In the genomic region with DNA sequence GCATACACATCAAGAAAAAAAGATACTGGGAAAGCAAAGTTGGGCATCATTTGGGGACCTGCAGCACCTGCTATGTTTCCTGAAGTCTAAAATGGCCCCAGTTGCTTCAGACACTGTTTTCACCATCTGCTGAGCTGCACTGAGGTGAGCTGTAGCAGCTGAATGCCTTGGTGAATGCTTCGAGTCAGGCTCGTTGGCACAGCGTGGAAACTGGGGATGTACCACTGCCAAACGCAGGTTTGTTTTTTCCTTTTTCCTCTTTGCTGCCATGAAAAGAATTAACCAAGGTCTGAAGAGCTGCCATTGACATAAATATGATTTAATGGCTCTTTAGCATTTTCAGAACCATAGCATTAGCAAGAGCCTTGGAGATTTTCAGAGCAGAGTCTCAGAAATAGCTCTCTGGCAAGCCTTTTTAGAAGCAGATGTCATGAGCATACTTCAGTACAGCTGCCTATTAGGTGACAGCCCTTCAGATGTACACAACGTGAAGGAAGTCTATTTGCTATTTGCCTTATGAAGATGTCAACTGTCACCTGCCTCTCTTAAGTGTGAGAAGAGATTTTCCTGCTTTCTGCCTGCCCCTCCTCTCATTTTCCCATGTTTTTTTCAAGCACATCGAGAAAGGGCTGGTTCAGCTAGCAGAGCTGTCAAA, we compare ENCODE assay signal across 17 mouse cellular contexts.
DNase-seq lines count a peak whose midpoint lies in the region; ATAC-seq lines count a peak whose summit lies in the region.
"Had no signal": no experiment of that assay in that cellular context is flagged by ENCODE, and none has a peak within 500 bp of the region (broad histone marks: within the 10 kb centered on the region; RNA-seq: fewer than 3 reads in every experiment).

No protein-coding gene starts in this region.

- no peaks in the 10 kb centered on the region for H3K36me3 ChIP-seq in hindbrain, embryonic 15.5 days
- no peaks in the 10 kb centered on the region for H3K36me3 ChIP-seq in hindbrain, embryonic 11.5 days (ENCODE audit: control insufficient read depth, insufficient read depth, low read length)
- H3K36me3 ChIP-seq in midbrain, embryonic 15.5 days (replicated peaks), result no peaks in the 10 kb centered on the region
- H3K36me3 ChIP-seq in midbrain, embryonic 11.5 days (ENCODE audit: control insufficient read depth, insufficient read depth, low read length), result no peaks in the 10 kb centered on the region
- H3K36me3 ChIP-seq: heart, embryonic 12.5 days; limb, embryonic 13.5 days had no signal

- H3K9me3 ChIP-seq in hindbrain, embryonic 15.5 days, result no peaks in the 10 kb centered on the region
- no peaks in the 10 kb centered on the region for H3K9me3 ChIP-seq in hindbrain, embryonic 11.5 days (ENCODE audit: control insufficient read depth, low read length)
- no peaks in the 10 kb centered on the region for H3K9me3 ChIP-seq in midbrain, embryonic 15.5 days
- H3K9me3 ChIP-seq in midbrain, embryonic 11.5 days (ENCODE audit: control insufficient read depth, low read length), result no peaks in the 10 kb centered on the region
- H3K9me3 ChIP-seq: heart, embryonic 12.5 days; limb, embryonic 13.5 days had no signal

- ATAC-seq in hindbrain, embryonic 15.5 days (ENCODE audit: low FRiP score, low read depth), result 0 out of 2 replicates have a peak, but pooled peaks have one; percentile 54
- ATAC-seq in hindbrain, embryonic 11.5 days (ENCODE audit: low FRiP score), result no peak
- ATAC-seq in midbrain, embryonic 15.5 days (replicated peaks), result peak; percentile 71; the same call in 1 of the 2 replicates
- ATAC-seq in midbrain, embryonic 11.5 days (ENCODE audit: low FRiP score), result no peak

- no peak overlapping the region for H3K4me3 ChIP-seq in hindbrain, embryonic 15.5 days
- H3K4me3 ChIP-seq in hindbrain, embryonic 11.5 days (ENCODE audit: low read depth, low read length), result no peak overlapping the region
- H3K4me3 ChIP-seq in midbrain, embryonic 15.5 days, result no peak overlapping the region
- no peak overlapping the region for H3K4me3 ChIP-seq in midbrain, embryonic 11.5 days (ENCODE audit: low read depth, low read length)
- H3K4me3 ChIP-seq: heart, embryonic 12.5 days; limb, embryonic 13.5 days had no signal

- no peak overlapping the region for H3K27ac ChIP-seq in hindbrain, embryonic 15.5 days (replicated peaks)
- H3K27ac ChIP-seq in hindbrain, embryonic 11.5 days (ENCODE audit: low read depth, low read length), result no peak overlapping the region
- H3K27ac ChIP-seq in midbrain, embryonic 15.5 days, result no peak overlapping the region
- H3K27ac ChIP-seq in midbrain, embryonic 11.5 days (ENCODE audit: low read depth, low read length), result no peak overlapping the region
- H3K27ac ChIP-seq: limb, embryonic 13.5 days; macrophage; stomach, postnatal 0 days had no signal

- DNase-seq in cerebellum, postnatal 10 days, result peak; percentile 62 to 64
- no peak for DNase-seq in cerebellum, postnatal 36 days
- DNase-seq in hindbrain, embryonic 11.5 days (ENCODE audit: low spot score), result no peak
- DNase-seq in midbrain, embryonic 11.5 days (ENCODE audit: low spot score, missing footprints), result no peak
- peak; percentile 18 to 28 for DNase-seq in right cerebral cortex, postnatal 10 days (ENCODE audit: low spot score in 2 of 2)
- no peak for DNase-seq in kidney, postnatal 14 days
- DNase-seq: cerebellum, adult 11-12 months; gastrocnemius, postnatal 36 days; heart, postnatal 4 days; kidney, adult 18-20 months; thymus, postnatal 4 days had no signal

- H3K9ac ChIP-seq in hindbrain, embryonic 15.5 days, result no peak overlapping the region
- H3K9ac ChIP-seq in hindbrain, embryonic 11.5 days (ENCODE audit: low read depth, low read length), result no peak overlapping the region
- H3K9ac ChIP-seq in midbrain, embryonic 15.5 days, result no peak overlapping the region
- no peak overlapping the region for H3K9ac ChIP-seq in midbrain, embryonic 11.5 days (ENCODE audit: low read length)
- H3K9ac ChIP-seq: heart, embryonic 12.5 days; limb, embryonic 13.5 days had no signal

- no peaks in the 10 kb centered on the region for H3K4me1 ChIP-seq in hindbrain, embryonic 15.5 days (replicated peaks)
- no peaks in the 10 kb centered on the region for H3K4me1 ChIP-seq in hindbrain, embryonic 11.5 days (replicated peaks; ENCODE audit: control insufficient read depth, insufficient read depth, low read length)
- H3K4me1 ChIP-seq in midbrain, embryonic 15.5 days, result no peaks in the 10 kb centered on the region
- no peaks in the 10 kb centered on the region for H3K4me1 ChIP-seq in midbrain, embryonic 11.5 days (ENCODE audit: control insufficient read depth, insufficient read depth, low read length)
- H3K4me1 ChIP-seq: heart, embryonic 12.5 days; limb, embryonic 13.5 days had no signal

- 60% methylated on average over 6 of the region's 6 CpGs for WGBS in hindbrain, embryonic 15.5 days
- 83% methylated on average over 6 of the region's 6 CpGs for WGBS in hindbrain, embryonic 11.5 days
- WGBS in midbrain, embryonic 15.5 days, result 61% methylated on average over 6 of the region's 6 CpGs
- WGBS in midbrain, embryonic 11.5 days, result 80% methylated on average over 6 of the region's 6 CpGs

- no peaks in the 10 kb centered on the region for H3K27me3 ChIP-seq in hindbrain, embryonic 15.5 days
- H3K27me3 ChIP-seq in hindbrain, embryonic 11.5 days (ENCODE audit: control insufficient read depth, insufficient read depth, low read length), result no peaks in the 10 kb centered on the region
- H3K27me3 ChIP-seq in midbrain, embryonic 15.5 days (replicated peaks), result no peaks in the 10 kb centered on the region
- no peaks in the 10 kb centered on the region for H3K27me3 ChIP-seq in midbrain, embryonic 11.5 days (ENCODE audit: control insufficient read depth, insufficient read depth, low read length)
- H3K27me3 ChIP-seq: heart, embryonic 12.5 days; limb, embryonic 13.5 days had no signal

- no peak overlapping the region for H3K4me2 ChIP-seq in hindbrain, embryonic 15.5 days
- no peak overlapping the region for H3K4me2 ChIP-seq in hindbrain, embryonic 11.5 days (replicated peaks; ENCODE audit: low read depth, low read length)
- H3K4me2 ChIP-seq in midbrain, embryonic 15.5 days, result no peak overlapping the region
- no peak overlapping the region for H3K4me2 ChIP-seq in midbrain, embryonic 11.5 days
- H3K4me2 ChIP-seq: heart, embryonic 12.5 days; limb, embryonic 13.5 days had no signal

Comparison
In these comparisons a context has a peak if more than half of its experiments do, and no peak if none do; other contexts are left out.
1. DNase-seq: peak in cerebellum, postnatal 10 days (2 of 2) and right cerebral cortex, postnatal 10 days (2 of 2); none in cerebellum, postnatal 36 days (0 of 2), hindbrain, embryonic 11.5 days (single experiment), midbrain, embryonic 11.5 days (single experiment) and kidney, postnatal 14 days (single experiment).
2. ATAC-seq: peak in hindbrain, embryonic 15.5 days (single experiment) and midbrain, embryonic 15.5 days (single experiment); none in hindbrain, embryonic 11.5 days (single experiment) and midbrain, embryonic 11.5 days (single experiment).